Mouse (Mus musculus): ENCODE data around the gene Hcn1.

- TF ChIP-seq CTCF (IDR thresholded peaks at IDR 0.05; ENCODE audit: control insufficient read depth, insufficient read depth, insufficient replicate concordance, low read depth, low read length) (no peak), POLR2A (IDR thresholded peaks at IDR 0.05; ENCODE audit: control insufficient read depth, low read depth, low read length) (no peak)
These were observed 256.3 kb downstream of the Hcn1 start for GRCm38 (mm10) chr13:117858416-117858815.
